Mouse (Mus musculus): ENCODE measurements at regions not wholly inside any gene's neighbourhood (a gene's known extent, or its start where the extent isn't known, plus 50 kb on each side); places are given as distances from the start of the nearest gene placed in this dataset.

GRCm38 (mm10) chr9:91069496-91069895 is 292.7 kb upstream of the Zic4 start:
- H3K4me2 ChIP-seq (replicated peaks; ENCODE audit: low read depth): no peak overlapping the region
- H3K36me3 ChIP-seq (ENCODE audit: control insufficient read depth, insufficient read depth): no peaks in the 10 kb centered on the region
- H3K4me1 ChIP-seq (replicated peaks; ENCODE audit: control insufficient read depth, insufficient read depth, low read length): no peaks in the 10 kb centered on the region
- no peaks in the 10 kb centered on the region for H3K27me3 ChIP-seq (replicated peaks; ENCODE audit: control insufficient read depth, insufficient read depth, low read length)
- WGBS: 80% methylated on average over 5 of the region's 5 CpGs
- H3K4me3 ChIP-seq (ENCODE audit: low read depth, low read length): no peak overlapping the region
- no peak for ATAC-seq
- TF ChIP-seq CTCF (IDR thresholded peaks at IDR 0.05; ENCODE audit: low read depth): no peak
- no peaks in the 10 kb centered on the region for H3K9me3 ChIP-seq (ENCODE audit: control insufficient read depth)
- H3K27ac ChIP-seq (ENCODE audit: low read depth, low read length): no peak overlapping the region
- H3K9ac ChIP-seq (ENCODE audit: low read depth, low read length): no peak overlapping the region

DNA sequence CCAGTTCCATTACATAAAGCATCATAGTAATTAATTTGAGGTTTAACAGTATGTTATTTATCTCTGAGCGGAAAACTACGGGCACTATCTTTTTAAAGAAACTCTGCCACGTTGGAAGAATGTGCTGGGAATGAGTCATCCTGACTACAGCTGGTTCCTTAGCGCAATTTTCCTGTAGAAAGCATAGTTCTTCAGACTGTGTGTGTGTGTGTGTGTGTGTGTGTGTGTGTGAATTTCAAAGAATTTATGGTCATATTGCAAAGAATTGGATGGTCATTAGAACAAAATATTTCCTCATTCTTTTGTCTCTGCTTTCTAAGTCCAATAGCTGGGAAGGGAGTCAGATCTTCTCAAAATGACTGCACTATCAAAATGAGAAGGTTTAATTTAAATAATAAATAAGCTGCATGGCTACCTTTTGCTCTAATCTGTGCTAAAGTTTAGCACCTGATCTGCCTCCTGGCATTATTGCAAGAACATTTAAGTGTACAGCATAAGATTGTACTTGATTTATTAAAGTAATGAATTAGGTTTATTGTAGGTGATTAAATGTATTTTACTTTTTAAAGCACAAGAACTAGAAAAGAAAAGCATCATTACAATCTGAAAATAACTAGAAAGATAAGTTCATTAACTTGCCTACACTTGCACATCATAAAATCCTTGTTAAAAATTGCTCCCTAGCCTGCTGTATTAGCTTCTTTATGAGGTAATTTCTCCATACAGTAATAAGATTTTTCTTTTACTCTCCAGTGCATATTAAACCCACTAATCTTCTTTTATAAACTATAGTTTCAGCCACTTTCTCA is 288.6 kb upstream of the Zic4 start:
- WGBS: 50% methylated on average over 4 of the region's 4 CpGs
- no peak overlapping the region for H3K27ac ChIP-seq (ENCODE audit: low read depth, low read length)
- no peak overlapping the region for H3K9ac ChIP-seq (ENCODE audit: low read depth, low read length)
- no peak for TF ChIP-seq CTCF (IDR thresholded peaks at IDR 0.05; ENCODE audit: low read depth)
- no peak overlapping the region for H3K4me3 ChIP-seq (ENCODE audit: low read depth, low read length)
- H3K36me3 ChIP-seq (ENCODE audit: control insufficient read depth, insufficient read depth): no peaks in the 10 kb centered on the region
- H3K27me3 ChIP-seq (replicated peaks; ENCODE audit: control insufficient read depth, insufficient read depth, low read length): no peaks in the 10 kb centered on the region
- H3K4me2 ChIP-seq (replicated peaks; ENCODE audit: low read depth): no peak overlapping the region
- ATAC-seq: no peak
- no peaks in the 10 kb centered on the region for H3K9me3 ChIP-seq (ENCODE audit: control insufficient read depth)
- no peaks in the 10 kb centered on the region for H3K4me1 ChIP-seq (replicated peaks; ENCODE audit: control insufficient read depth, insufficient read depth, low read length)

- H3K4me3 ChIP-seq (ENCODE audit: low read depth, low read length): no peak overlapping the region
- H3K9ac ChIP-seq (ENCODE audit: low read depth, low read length): no peak overlapping the region
- 35% methylated on average over 5 of the region's 5 CpGs for WGBS
- H3K9me3 ChIP-seq (ENCODE audit: control insufficient read depth): no peaks in the 10 kb centered on the region
- no peak for ATAC-seq
- H3K4me1 ChIP-seq (replicated peaks; ENCODE audit: control insufficient read depth, insufficient read depth, low read length): no peaks in the 10 kb centered on the region
- no peaks in the 10 kb centered on the region for H3K36me3 ChIP-seq (ENCODE audit: control insufficient read depth, insufficient read depth)
- H3K27me3 ChIP-seq (replicated peaks; ENCODE audit: control insufficient read depth, insufficient read depth, low read length): no peaks in the 10 kb centered on the region
- H3K27ac ChIP-seq (ENCODE audit: low read depth, low read length): no peak overlapping the region
- TF ChIP-seq CTCF (IDR thresholded peaks at IDR 0.05; ENCODE audit: low read depth): no peak
- no peak overlapping the region for H3K4me2 ChIP-seq (replicated peaks; ENCODE audit: low read depth)
Observed at GRCm38 (mm10) chr9:91074175-91074480, 288.1 kb upstream of the Zic4 start.

GRCm38 (mm10) chr9:91077490-91077889 is 284.7 kb upstream of the Zic4 start:
- no peak for TF ChIP-seq CTCF (IDR thresholded peaks at IDR 0.05; ENCODE audit: low read depth)
- Histone ChIP-seq H3K9me3 (ENCODE audit: control insufficient read depth) (no peaks in the 10 kb centered on the region), H3K4me3 (ENCODE audit: low read depth, low read length) (no peak overlapping the region), H3K36me3 (ENCODE audit: control insufficient read depth, insufficient read depth) (no peaks in the 10 kb centered on the region), H3K9ac (ENCODE audit: low read depth, low read length) (no peak overlapping the region), H3K27ac (ENCODE audit: low read depth, low read length) (no peak overlapping the region), H3K4me1 (replicated peaks; ENCODE audit: control insufficient read depth, insufficient read depth, low read length) (no peaks in the 10 kb centered on the region), H3K4me2 (replicated peaks; ENCODE audit: low read depth) (no peak overlapping the region), H3K27me3 (replicated peaks; ENCODE audit: control insufficient read depth, insufficient read depth, low read length) (no peaks in the 10 kb centered on the region)
- ATAC-seq: no peak
- WGBS: 30% methylated on average over 1 of the region's 1 CpGs

- no peak for TF ChIP-seq CTCF (IDR thresholded peaks at IDR 0.05; ENCODE audit: low read depth)
- Histone ChIP-seq H3K4me2 (replicated peaks; ENCODE audit: low read depth) (no peak overlapping the region), H3K4me1 (replicated peaks; ENCODE audit: control insufficient read depth, insufficient read depth, low read length) (no peaks in the 10 kb centered on the region), H3K9ac (ENCODE audit: low read depth, low read length) (no peak overlapping the region), H3K36me3 (ENCODE audit: control insufficient read depth, insufficient read depth) (no peaks in the 10 kb centered on the region), H3K27me3 (replicated peaks; ENCODE audit: control insufficient read depth, insufficient read depth, low read length) (no peaks in the 10 kb centered on the region), H3K4me3 (ENCODE audit: low read depth, low read length) (no peak overlapping the region), H3K27ac (ENCODE audit: low read depth, low read length) (no peak overlapping the region), H3K9me3 (ENCODE audit: control insufficient read depth) (no peaks in the 10 kb centered on the region)
- 22% methylated on average over 1 of the region's 1 CpGs for WGBS
- ATAC-seq: no peak
Observed at GRCm38 (mm10) chr9:91083791-91084190, 278.4 kb upstream of the Zic4 start.

GRCm38 (mm10) chr9:91085923-91086322 is 276.3 kb upstream of the Zic4 start:
- H3K27me3 ChIP-seq (replicated peaks; ENCODE audit: control insufficient read depth, insufficient read depth, low read length): no peaks in the 10 kb centered on the region

More at GRCm38 (mm10) chr9:91085923-91086322, 276.3 kb upstream of the Zic4 start:
- no peaks in the 10 kb centered on the region for H3K9me3 ChIP-seq (ENCODE audit: control insufficient read depth)
- no peak for TF ChIP-seq CTCF (IDR thresholded peaks at IDR 0.05; ENCODE audit: low read depth)
- no peak overlapping the region for H3K4me2 ChIP-seq (replicated peaks; ENCODE audit: low read depth)
- no peak overlapping the region for H3K27ac ChIP-seq (ENCODE audit: low read depth, low read length)
- H3K4me3 ChIP-seq (ENCODE audit: low read depth, low read length): no peak overlapping the region
- 86% methylated on average over 3 of the region's 3 CpGs for WGBS
- no peak overlapping the region for H3K9ac ChIP-seq (ENCODE audit: low read depth, low read length)
- no peak for ATAC-seq
- H3K4me1 ChIP-seq (replicated peaks; ENCODE audit: control insufficient read depth, insufficient read depth, low read length): no peaks in the 10 kb centered on the region
- no peaks in the 10 kb centered on the region for H3K36me3 ChIP-seq (ENCODE audit: control insufficient read depth, insufficient read depth)

Measured in intestine, postnatal 0 days (tissue).